Mouse (Mus musculus): Measurements from ENCODE around the gene Sept12.

Gene Sept12

GRCm38 (mm10) chr16:4976180-4976579, 21.5 kb downstream of the Sept12 start:
- peak in 1 of 2 experiments; percentile 47 for DNase-seq (ENCODE audit: low spot score in 2 of 2)

GRCm38 (mm10) chr16:4974521-4974920, 23.1 kb downstream of the Sept12 start:
- DNase-seq (ENCODE audit: low spot score in 2 of 2), result no peak

GRCm38 (mm10) chr16:4971626-4972025, 26.0 kb downstream of the Sept12 start:
- DNase-seq (ENCODE audit: low spot score in 2 of 2), result no peak

GRCm38 (mm10) chr16:4969055-4969843, 28.4 kb downstream of the Sept12 start:
- DNase-seq (ENCODE audit: low spot score in 2 of 2), result no peak

- DNase-seq (ENCODE audit: low spot score in 2 of 2), result no peak
Measured at GRCm38 (mm10) chr16:4968426-4968825, 29.2 kb downstream of the Sept12 start.

- DNase-seq (ENCODE audit: low spot score in 2 of 2), result no peak
Measured at GRCm38 (mm10) chr16:4965392-4966129, 32.1 kb downstream of the Sept12 start.

- no peak for DNase-seq (ENCODE audit: low spot score in 2 of 2)
Measured at GRCm38 (mm10) chr16:4964731-4965391, 32.8 kb downstream of the Sept12 start.

- DNase-seq (ENCODE audit: low spot score in 2 of 2), result peak; percentile 100
Measured at GRCm38 (mm10) chr16:4963797-4964709, 33.6 kb downstream of the Sept12 start, which contains the start of gene Anks3. Gene Anks3 (minus strand): TSS chr16:4964205.

GRCm38 (mm10) chr16:4963346-4963745, 34.3 kb downstream of the Sept12 start:
- DNase-seq (ENCODE audit: low spot score in 2 of 2), result no peak

GRCm38 (mm10) chr16:4960260-4960659, 37.4 kb downstream of the Sept12 start:
- no peak for DNase-seq (ENCODE audit: low spot score in 2 of 2)

- DNase-seq (ENCODE audit: low spot score in 2 of 2), result no peak
Measured at GRCm38 (mm10) chr16:4957446-4957845, 40.2 kb downstream of the Sept12 start.

- DNase-seq (ENCODE audit: low spot score in 2 of 2), result no peak
Measured at GRCm38 (mm10) chr16:4956609-4957008, 41.0 kb downstream of the Sept12 start.

- DNase-seq (ENCODE audit: low spot score in 2 of 2), result no peak
Measured at GRCm38 (mm10) chr16:4947378-4947777, 50.3 kb downstream of the Sept12 start.

GRCm38 (mm10) chr16:4946155-4946554, 51.5 kb downstream of the Sept12 start:
- no peak for DNase-seq (ENCODE audit: low spot score in 2 of 2)

GRCm38 (mm10) chr16:4945415-4945814, 52.2 kb downstream of the Sept12 start:
- DNase-seq (ENCODE audit: low spot score in 2 of 2), result no peak

- DNase-seq (ENCODE audit: low spot score in 2 of 2), result no peak
Measured at GRCm38 (mm10) chr16:4943431-4943830, 54.2 kb downstream of the Sept12 start.

- no peak for DNase-seq (ENCODE audit: low spot score in 2 of 2)
Measured at GRCm38 (mm10) chr16:4942868-4943267, 54.8 kb downstream of the Sept12 start.

GRCm38 (mm10) chr16:4941016-4941415, 56.6 kb downstream of the Sept12 start:
- no peak for DNase-seq (ENCODE audit: low spot score in 2 of 2)

GRCm38 (mm10) chr16:4940311-4940850, 57.3 kb downstream of the Sept12 start:
- DNase-seq (ENCODE audit: low spot score in 2 of 2), result no peak

GRCm38 (mm10) chr16:4939412-4939811, 58.2 kb downstream of the Sept12 start:
- DNase-seq (ENCODE audit: low spot score in 2 of 2), result no peak

- DNase-seq (ENCODE audit: low spot score in 2 of 2), result peak; percentile 93 to 95
Measured at GRCm38 (mm10) chr16:4938989-4939388, 58.7 kb downstream of the Sept12 start.

Measured in right cerebral cortex, postnatal 36 days (tissue).